Mouse (Mus musculus): ENCODE results near the gene Mcm3ap. TPM values are rescaled to one million over a fixed set of nuclear protein-coding genes. Genes with fewer than 3 reads are reported as not detected.
A peak's percentile ranks its signal among the peaks of the same experiment; 100 is the strongest.

The Mcm3ap gene
- total RNA-seq (2015; ENCODE audit: low replicate concordance) (44.0 and 63.8 TPM in 2 replicates), total RNA-seq (2017; ENCODE audit: low replicate concordance) (39.6 and 39.9 TPM in 2 replicates)

DNA sequence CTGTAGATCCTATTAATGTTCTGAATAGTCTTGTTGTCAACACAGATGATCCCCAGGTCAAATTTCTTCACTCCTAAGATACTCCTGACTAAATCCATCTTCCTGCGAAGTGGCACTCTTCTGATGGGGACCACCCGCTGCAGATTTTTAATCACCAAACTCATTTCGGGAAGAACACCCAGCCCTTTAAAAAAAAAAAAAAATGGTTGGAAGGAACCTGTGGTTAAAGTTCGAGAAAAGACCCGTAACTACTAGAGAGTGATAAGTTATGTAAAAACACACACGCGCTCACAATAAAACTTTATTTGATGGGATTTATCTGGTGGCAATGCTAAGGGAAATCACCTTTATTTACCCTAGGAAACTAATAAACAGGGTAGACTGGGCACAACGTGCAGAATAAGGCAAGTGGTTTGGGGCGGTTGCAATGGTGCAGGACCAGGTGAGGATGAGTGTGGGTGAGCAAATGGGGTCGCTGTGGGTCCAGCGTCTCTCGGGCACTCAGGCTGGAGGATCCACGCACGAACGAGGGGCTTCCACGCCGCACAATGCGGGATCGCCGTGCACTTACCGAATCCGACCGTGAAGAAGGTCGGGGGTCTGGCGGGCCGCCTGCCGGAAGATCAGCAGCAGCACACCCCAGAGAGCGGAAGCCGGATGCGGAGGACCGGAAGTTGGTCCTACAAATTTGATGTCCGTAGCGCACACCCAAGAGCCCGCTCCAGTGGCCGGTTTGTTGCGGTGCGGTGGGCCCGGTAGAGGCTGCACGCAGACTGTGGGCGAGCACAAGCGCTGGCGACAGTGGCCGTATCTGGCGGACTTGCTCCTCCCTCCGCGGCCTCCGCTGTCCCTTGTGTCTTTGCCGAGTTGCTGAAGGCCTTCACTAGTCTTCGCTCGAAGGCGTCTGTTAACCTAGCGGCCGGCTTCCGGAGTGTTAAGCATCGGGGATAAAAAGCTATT, at the start of gene Mcm3ap, which contains the start of gene Ybey:
Gene Mcm3ap, plus strand, starts transcription at position 725 of the 960 bp plus-strand sequence.
Gene Ybey, minus strand, starts transcription at position 912 of the 960 bp plus-strand sequence.
- peak; percentile 99 for ATAC-seq (replicated peaks; ENCODE audit: low FRiP score, poor library complexity, severe bottlenecking)

- no peak for ATAC-seq (replicated peaks; ENCODE audit: low FRiP score, poor library complexity, severe bottlenecking)
Observed at GRCm38 (mm10) chr10:76425674-76426073, 43.1 kb upstream of the Mcm3ap start.

- ATAC-seq (replicated peaks; ENCODE audit: low FRiP score, poor library complexity, severe bottlenecking): no peak
Observed at GRCm38 (mm10) chr10:76433925-76434324, 34.8 kb upstream of the Mcm3ap start.

GRCm38 (mm10) chr10:76439107-76439890, 29.4 kb upstream of the Mcm3ap start:
- ATAC-seq (replicated peaks; ENCODE audit: low FRiP score, poor library complexity, severe bottlenecking): no peak

GRCm38 (mm10) chr10:76440281-76440680, 28.4 kb upstream of the Mcm3ap start, which contains the start of gene AC141477.1:
Gene AC141477.1 (minus strand): TSS chr10:76440444.
- ATAC-seq (replicated peaks; ENCODE audit: low FRiP score, poor library complexity, severe bottlenecking): no peak

- ATAC-seq (replicated peaks; ENCODE audit: low FRiP score, poor library complexity, severe bottlenecking): peak; percentile 92
Observed at GRCm38 (mm10) chr10:76442178-76443088, 26.3 kb upstream of the Mcm3ap start, which contains the start of gene Pcnt. Gene Pcnt (minus strand): TSS chr10:76442786.

DNA sequence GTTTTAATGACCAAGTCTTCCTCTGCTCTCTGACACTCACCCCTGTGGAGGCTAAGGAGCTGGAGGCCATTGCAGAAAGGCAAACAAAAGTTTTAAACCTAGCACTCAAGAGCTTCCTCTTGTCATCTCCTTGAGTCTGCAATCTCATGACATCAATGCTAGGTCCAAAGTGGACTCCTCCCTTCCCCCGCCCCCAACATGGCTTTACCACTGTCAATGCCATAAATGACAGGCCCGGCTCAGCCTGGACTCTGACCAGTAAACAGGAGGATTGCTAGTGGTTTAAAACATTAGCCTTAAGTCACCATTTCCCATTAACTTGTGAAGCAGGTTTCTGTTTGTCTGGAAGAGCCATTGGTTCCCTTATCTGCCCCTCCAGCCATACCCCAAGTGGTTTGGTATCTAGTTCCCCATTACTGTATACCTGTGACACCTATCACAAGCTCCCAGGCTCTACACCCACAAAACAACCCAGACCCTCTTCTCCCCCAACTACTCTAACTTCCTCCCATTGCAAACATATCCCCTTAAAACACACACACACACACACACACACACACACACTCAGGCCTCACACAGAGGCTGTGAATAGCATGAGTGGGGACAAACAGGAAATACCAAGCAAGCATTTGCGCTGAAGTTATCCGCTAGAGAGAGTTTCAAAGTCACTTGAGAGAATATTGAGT, 22.6 kb upstream of the Mcm3ap start:
- no peak for ATAC-seq (replicated peaks; ENCODE audit: low FRiP score, poor library complexity, severe bottlenecking)

- no peak for ATAC-seq (replicated peaks; ENCODE audit: low FRiP score, poor library complexity, severe bottlenecking)
Observed at GRCm38 (mm10) chr10:76447406-76448229, 21.1 kb upstream of the Mcm3ap start.

DNA sequence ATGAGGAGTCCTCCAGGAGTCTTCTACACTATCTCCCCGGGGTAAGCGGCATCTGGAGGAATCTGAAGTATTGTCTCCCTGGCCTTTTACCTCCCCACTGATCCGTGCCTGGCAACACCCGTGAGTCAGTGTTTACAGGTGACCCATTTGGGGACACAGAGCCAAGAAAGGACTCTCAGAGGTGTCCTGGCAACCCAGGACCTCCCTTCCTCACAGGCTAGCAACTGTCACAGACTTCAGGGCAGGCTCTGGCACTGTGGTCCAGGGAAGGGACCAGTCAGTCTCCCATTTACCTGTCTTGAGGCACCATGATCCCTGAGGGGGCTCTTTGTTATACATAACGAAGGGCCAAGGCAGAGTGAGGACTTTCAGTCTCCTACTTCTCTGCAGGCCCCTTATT, 19.9 kb upstream of the Mcm3ap start, which contains the start of gene 2610028H24Rik:
Gene 2610028H24Rik, plus strand, starts transcription at position 231 of the 400 bp plus-strand sequence.
- no peak for ATAC-seq (replicated peaks; ENCODE audit: low FRiP score, poor library complexity, severe bottlenecking)

- 0 out of 2 replicates have a peak, but pooled peaks have one; percentile 58 for ATAC-seq (replicated peaks; ENCODE audit: low FRiP score, poor library complexity, severe bottlenecking)
Observed at GRCm38 (mm10) chr10:76455289-76455688, 13.4 kb upstream of the Mcm3ap start.

- ATAC-seq (replicated peaks; ENCODE audit: low FRiP score, poor library complexity, severe bottlenecking): no peak
Observed at GRCm38 (mm10) chr10:76461255-76461654, 7.5 kb upstream of the Mcm3ap start.

DNA sequence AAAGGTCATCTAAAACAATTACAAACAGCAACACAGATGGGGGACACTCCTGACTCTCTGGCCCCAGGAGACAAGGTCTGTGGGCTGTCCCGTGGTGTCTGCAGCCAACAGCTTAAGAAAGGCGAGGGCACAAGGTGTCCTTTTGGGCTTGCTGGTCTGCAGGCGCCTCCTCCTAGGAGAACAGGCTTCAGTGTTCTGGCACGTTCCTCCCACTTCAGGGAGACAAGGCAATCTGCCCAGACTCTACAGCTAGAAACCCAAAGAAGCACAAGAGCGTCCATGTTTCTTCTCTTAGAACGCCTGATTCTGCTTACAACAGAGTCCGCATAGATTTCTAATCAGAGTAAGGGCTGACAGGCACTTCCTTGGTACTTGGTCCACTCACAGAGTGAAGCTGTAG, 6.4 kb upstream of the Mcm3ap start:
- no peak for ATAC-seq (replicated peaks; ENCODE audit: low FRiP score, poor library complexity, severe bottlenecking)

DNA sequence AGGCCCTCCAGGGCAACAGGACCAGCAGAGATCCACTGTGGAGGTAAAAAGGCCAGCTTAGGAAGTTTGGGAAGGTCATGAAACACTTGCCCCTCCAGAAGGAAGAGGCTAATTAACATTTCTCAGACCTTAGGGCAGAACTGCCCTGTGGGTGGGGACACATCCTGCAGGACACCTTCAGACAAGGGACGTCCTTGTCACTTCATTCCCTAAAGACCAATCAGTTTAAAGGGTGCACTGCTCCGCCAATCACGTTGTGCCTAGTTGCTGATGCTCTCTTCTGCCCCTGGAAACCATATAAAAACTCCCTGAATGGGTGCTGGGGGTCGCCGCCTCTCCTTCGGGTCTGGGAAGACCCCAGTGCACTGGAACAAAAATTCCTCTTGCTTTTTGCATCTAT, 6.0 kb upstream of the Mcm3ap start:
- ATAC-seq (replicated peaks; ENCODE audit: low FRiP score, poor library complexity, severe bottlenecking): no peak

DNA sequence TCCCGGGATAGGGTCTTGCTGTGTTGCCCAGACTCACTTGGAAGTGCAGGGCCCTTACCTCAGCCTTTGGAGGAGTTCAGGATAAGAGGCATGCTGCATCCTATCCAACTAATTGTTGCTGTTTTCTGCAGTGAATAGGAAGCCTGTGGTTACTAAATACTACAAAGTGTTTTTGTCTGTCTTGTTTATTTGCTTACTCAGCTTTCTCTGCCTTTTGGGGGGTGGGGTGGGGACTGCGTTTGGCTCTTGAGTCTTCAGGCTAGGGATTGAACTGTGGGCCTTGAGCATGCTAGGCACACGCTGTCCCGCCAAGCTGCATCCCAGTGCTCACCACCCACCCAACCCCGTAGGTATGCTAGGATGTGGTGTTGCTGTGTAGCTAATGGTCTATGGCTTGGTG, 5.0 kb downstream of the Mcm3ap start:
- ATAC-seq (replicated peaks; ENCODE audit: low FRiP score, poor library complexity, severe bottlenecking): no peak

GRCm38 (mm10) chr10:76480851-76481250, 12.1 kb downstream of the Mcm3ap start:
- ATAC-seq (replicated peaks; ENCODE audit: low FRiP score, poor library complexity, severe bottlenecking): no peak

DNA sequence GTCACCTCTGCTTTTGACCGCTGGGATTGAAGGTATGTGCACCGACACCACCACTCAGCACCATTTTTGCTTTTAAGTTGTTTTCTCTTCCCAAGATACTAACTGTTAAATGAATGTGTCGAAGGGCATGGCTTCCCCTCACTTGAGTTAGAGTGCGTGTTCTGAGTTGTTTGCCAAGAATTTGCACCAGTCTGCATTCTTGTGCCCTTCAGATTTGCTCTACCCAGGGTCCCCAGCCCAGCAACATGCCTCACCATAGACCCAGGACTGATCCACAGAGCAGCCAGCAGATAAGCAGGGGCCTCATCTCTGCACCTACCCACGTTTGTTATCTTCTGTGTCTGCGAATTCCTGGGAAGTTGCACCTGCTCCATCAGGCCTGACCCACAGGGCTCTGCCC, 12.8 kb downstream of the Mcm3ap start:
- no peak for ATAC-seq (replicated peaks; ENCODE audit: low FRiP score, poor library complexity, severe bottlenecking)

DNA sequence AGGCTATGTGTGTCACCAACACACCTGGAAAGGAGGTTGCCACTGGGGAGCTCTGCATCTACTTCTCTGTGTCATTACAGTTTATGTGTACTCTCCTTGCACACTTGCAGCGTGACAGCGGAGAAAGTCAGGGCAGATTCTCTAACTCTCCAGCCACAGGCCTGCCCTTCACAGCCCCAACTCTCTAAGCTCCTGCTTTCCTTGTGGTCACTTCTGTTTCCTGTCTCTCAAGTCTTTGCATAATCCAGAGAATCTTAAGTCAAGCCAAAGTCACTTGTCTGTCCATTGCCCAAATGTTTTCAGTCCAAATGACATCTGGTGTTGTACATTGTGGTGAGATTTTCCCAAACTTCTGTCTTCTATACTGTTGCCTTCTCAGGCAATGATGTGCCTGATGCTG, 17.6 kb downstream of the Mcm3ap start:
- ATAC-seq (replicated peaks; ENCODE audit: low FRiP score, poor library complexity, severe bottlenecking): no peak

DNA sequence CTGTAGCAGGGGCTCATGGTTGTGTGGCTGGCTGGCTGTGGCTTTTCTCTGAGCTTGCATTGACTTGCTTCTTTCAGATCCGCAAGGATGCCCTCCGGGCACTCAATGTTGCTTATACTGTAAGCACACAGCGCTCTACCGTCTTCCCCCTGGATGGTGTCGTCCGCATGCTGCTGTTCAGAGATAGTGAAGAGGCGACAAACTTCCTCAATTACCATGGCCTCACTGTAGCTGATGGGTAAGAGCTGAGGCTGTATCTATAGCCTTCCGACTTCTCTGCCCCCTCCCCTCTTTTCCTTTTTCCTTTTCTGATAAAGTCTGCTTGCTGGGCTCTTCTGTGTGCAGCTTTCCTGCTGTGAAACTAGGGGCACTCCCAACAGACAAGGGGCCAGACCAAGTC, 19.5 kb downstream of the Mcm3ap start:
- ATAC-seq (replicated peaks; ENCODE audit: low FRiP score, poor library complexity, severe bottlenecking): no peak

All from erythroid progenitor cell, adult 5-6 weeks (primary cell).